Mouse (Mus musculus): ENCODE data around the gene Mon2. TPM values are rescaled to one million over a fixed set of nuclear protein-coding genes. Genes with fewer than 3 reads are reported as not detected.
"Not testable (repeated sequence)": the region's sequence is repeated elsewhere in the genome, so short reads cannot be mapped to it uniquely, and the experiment has no call there.

The Mon2 gene
- polyA plus RNA-seq, 1 experiment from 2014 or later, result 43.3 TPM

- WGBS, result 42% methylated on average over 10 of the region's 10 CpGs
- DNase-seq (ENCODE audit: low spot score) (no peak), ATAC-seq (ENCODE audit: low FRiP score) (no peak)
- peak overlapping the region; percentile 99 for H3K4me3 ChIP-seq (replicated peaks; ENCODE audit: low read length)
- no peaks in the 10 kb centered on the region for H3K9me3 ChIP-seq (ENCODE audit: control insufficient read depth, low read length)
- no peaks in the 10 kb centered on the region for H3K27me3 ChIP-seq (ENCODE audit: control insufficient read depth, insufficient read depth, low read length)
- H3K9ac ChIP-seq, result peak overlapping the region; percentile 99
- peaks cover 28% of the 10 kb centered on the region for H3K4me1 ChIP-seq (replicated peaks; ENCODE audit: control insufficient read depth, insufficient read depth, low read length)
- H3K36me3 ChIP-seq (replicated peaks; ENCODE audit: control insufficient read depth, insufficient read depth), result peaks cover 14% of the 10 kb centered on the region; the same call in 1 of the 2 replicates
- H3K27ac ChIP-seq, result peak overlapping the region; percentile 99; the same call in 1 of the 2 replicates
- peak overlapping the region; percentile 66 for H3K4me2 ChIP-seq (replicated peaks)
Measured at GRCm38 (mm10) chr10:122983579-122984530, 92.5 kb downstream of the Mon2 start.

GRCm38 (mm10) chr10:122982909-122983578 lies 93.3 kb downstream of the Mon2 start:
- DNase-seq (ENCODE audit: low spot score) (no peak), ATAC-seq (ENCODE audit: low FRiP score) (no peak)
- no peaks in the 10 kb centered on the region for H3K9me3 ChIP-seq (ENCODE audit: control insufficient read depth, low read length)
- peak overlapping the region; percentile 53; the same call in 1 of the 2 replicates for H3K27ac ChIP-seq
- peak overlapping the region; percentile 66 for H3K4me2 ChIP-seq (replicated peaks)
- H3K36me3 ChIP-seq (replicated peaks; ENCODE audit: control insufficient read depth, insufficient read depth), result peaks cover 14% of the 10 kb centered on the region; the same call in 1 of the 2 replicates
- no peaks in the 10 kb centered on the region for H3K27me3 ChIP-seq (ENCODE audit: control insufficient read depth, insufficient read depth, low read length)
- H3K9ac ChIP-seq, result peak overlapping the region; percentile 99
- H3K4me1 ChIP-seq (replicated peaks; ENCODE audit: control insufficient read depth, insufficient read depth, low read length), result peaks cover 28% of the 10 kb centered on the region
- 60% methylated on average over 11 of the region's 11 CpGs for WGBS
- peak overlapping the region; percentile 99 for H3K4me3 ChIP-seq (replicated peaks; ENCODE audit: low read length)

DNA sequence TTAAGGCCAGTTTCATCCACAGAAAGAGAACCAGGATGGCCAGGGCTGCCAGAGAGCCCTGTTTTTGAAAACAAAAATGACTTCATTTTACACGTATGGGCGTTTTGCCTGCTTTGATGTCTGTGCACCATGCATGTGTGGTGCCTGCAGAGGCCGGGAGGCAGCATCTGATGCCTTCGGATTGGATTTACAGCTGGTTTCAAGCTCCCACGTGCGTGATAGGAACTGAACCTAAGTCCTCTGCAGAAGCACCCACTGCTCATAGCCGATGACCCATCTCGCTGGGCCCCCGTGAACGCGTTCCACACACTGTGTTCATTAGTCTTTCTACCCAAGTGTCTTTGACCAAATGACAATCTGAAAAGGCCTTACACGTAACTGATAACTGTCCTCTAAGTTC lies 96.2 kb downstream of the Mon2 start:
- no peaks in the 10 kb centered on the region for H3K9me3 ChIP-seq (ENCODE audit: control insufficient read depth, low read length)
- H3K27me3 ChIP-seq (ENCODE audit: control insufficient read depth, insufficient read depth, low read length), result no peaks in the 10 kb centered on the region
- peaks cover 25% of the 10 kb centered on the region for H3K4me1 ChIP-seq (replicated peaks; ENCODE audit: control insufficient read depth, insufficient read depth, low read length)
- no peak overlapping the region for H3K4me3 ChIP-seq (replicated peaks; ENCODE audit: low read length)
- DNase-seq (ENCODE audit: low spot score) (no peak), ATAC-seq (ENCODE audit: low FRiP score) (no peak)
- 96% methylated on average over 12 of the region's 12 CpGs for WGBS
- H3K27ac ChIP-seq, result no peak overlapping the region
- no peak overlapping the region for H3K9ac ChIP-seq
- peaks cover 14% of the 10 kb centered on the region; the same call in 1 of the 2 replicates for H3K36me3 ChIP-seq (replicated peaks; ENCODE audit: control insufficient read depth, insufficient read depth)
- H3K4me2 ChIP-seq (replicated peaks), result no peak overlapping the region

DNA sequence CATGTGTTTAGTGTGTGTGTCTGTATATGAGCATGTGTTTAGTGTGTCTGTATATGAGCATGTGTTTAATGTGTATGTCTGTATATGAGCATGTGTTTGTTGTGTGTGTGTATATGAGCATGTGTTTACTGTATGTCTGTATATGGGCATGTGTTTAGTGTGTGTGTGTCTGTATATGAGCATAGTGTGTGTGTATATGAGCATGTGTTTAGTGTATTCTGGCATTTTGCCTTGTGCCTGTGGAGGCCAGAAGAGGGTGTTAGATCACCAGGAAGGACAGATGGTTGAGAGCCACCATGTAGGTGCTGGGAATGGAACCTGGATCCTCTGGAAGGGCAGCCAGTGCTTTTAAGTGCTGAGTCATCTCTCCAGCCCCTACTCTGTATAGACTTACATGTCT lies 96.9 kb downstream of the Mon2 start:
- Histone ChIP-seq H3K9ac (no peak overlapping the region), H3K4me3 (replicated peaks; ENCODE audit: low read length) (no peak overlapping the region), H3K27me3 (ENCODE audit: control insufficient read depth, insufficient read depth, low read length) (no peaks in the 10 kb centered on the region), H3K36me3 (replicated peaks; ENCODE audit: control insufficient read depth, insufficient read depth) (peaks cover 14% of the 10 kb centered on the region; the same call in 1 of the 2 replicates), H3K4me2 (replicated peaks) (no peak overlapping the region), H3K4me1 (replicated peaks; ENCODE audit: control insufficient read depth, insufficient read depth, low read length) (peaks cover 25% of the 10 kb centered on the region), H3K27ac (no peak overlapping the region), H3K9me3 (ENCODE audit: control insufficient read depth, low read length) (no peaks in the 10 kb centered on the region)
- DNase-seq (ENCODE audit: low spot score), result no peak
- no peak for ATAC-seq (ENCODE audit: low FRiP score)

DNA sequence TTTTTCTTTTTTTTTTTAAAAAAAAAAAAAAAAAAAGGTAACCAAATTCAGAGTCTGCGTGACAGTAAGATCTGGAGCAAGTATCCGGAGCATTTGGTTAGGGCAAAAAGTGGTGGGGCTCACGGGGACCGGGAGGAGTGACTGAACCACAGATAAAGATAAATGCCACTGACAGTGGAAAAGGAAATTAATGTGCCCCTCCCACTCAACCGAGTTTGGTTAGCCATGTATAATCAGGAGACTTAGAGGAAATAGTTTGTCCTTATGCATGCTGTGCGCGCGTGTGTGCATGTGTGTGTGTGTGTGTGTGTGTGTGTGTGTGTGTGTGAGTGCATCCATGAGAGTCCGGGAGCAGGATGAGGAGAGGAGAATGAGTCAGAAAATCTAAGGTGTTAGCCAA lies 100.3 kb downstream of the Mon2 start:
- H3K27ac ChIP-seq, result no peak overlapping the region
- no peak for DNase-seq (ENCODE audit: low spot score)
- ATAC-seq (ENCODE audit: low FRiP score), result no peak
- no peak overlapping the region for H3K9ac ChIP-seq
- H3K27me3 ChIP-seq (ENCODE audit: control insufficient read depth, insufficient read depth, low read length), result no peaks in the 10 kb centered on the region
- H3K9me3 ChIP-seq (ENCODE audit: control insufficient read depth, low read length), result no peaks in the 10 kb centered on the region
- peaks cover 8% of the 10 kb centered on the region; the same call in 1 of the 2 replicates for H3K4me1 ChIP-seq (replicated peaks; ENCODE audit: control insufficient read depth, insufficient read depth, low read length)
- H3K36me3 ChIP-seq (replicated peaks; ENCODE audit: control insufficient read depth, insufficient read depth), result peaks cover 10% of the 10 kb centered on the region; the same call in 1 of the 2 replicates
- 75% methylated on average over 9 of the region's 9 CpGs for WGBS
- H3K4me3 ChIP-seq (replicated peaks; ENCODE audit: low read length), result no peak overlapping the region
- no peak overlapping the region for H3K4me2 ChIP-seq (replicated peaks)

DNA sequence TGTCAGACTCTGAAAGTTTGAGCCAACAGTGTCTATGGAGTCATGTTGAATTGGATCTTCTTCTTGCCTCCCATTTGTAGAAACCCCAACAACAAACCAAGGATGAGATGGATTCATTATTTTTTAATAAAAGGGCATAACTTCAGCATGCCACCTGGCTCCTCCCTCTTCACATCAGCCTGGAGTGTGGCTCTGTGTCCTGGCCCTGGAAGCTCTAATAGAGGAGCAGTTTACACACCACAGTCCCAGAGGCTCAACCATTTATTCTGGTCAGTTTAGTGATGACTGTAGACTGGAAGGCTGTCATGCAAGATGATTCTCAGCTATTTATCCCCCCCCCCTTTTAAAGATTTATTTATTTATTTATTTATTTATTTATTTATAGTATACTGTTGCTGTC lies 103.1 kb downstream of the Mon2 start:
- ATAC-seq (ENCODE audit: low FRiP score) (no peak), DNase-seq (ENCODE audit: low spot score) (no peak)
- no peak overlapping the region for H3K4me2 ChIP-seq (replicated peaks)
- H3K4me3 ChIP-seq (replicated peaks; ENCODE audit: low read length), result no peak overlapping the region
- no peaks in the 10 kb centered on the region for H3K27me3 ChIP-seq (ENCODE audit: control insufficient read depth, insufficient read depth, low read length)
- H3K4me1 ChIP-seq (replicated peaks; ENCODE audit: control insufficient read depth, insufficient read depth, low read length), result peaks cover 8% of the 10 kb centered on the region; the same call in 1 of the 2 replicates
- H3K9ac ChIP-seq, result no peak overlapping the region
- no peaks in the 10 kb centered on the region for H3K36me3 ChIP-seq (replicated peaks; ENCODE audit: control insufficient read depth, insufficient read depth)
- no peaks in the 10 kb centered on the region for H3K9me3 ChIP-seq (ENCODE audit: control insufficient read depth, low read length)
- no peak overlapping the region for H3K27ac ChIP-seq

GRCm38 (mm10) chr10:122970188-122970587 lies 106.1 kb downstream of the Mon2 start:
- Histone ChIP-seq H3K4me1 (replicated peaks; ENCODE audit: control insufficient read depth, insufficient read depth, low read length) (no peaks in the 10 kb centered on the region), H3K36me3 (replicated peaks; ENCODE audit: control insufficient read depth, insufficient read depth) (no peaks in the 10 kb centered on the region), H3K9ac (no peak overlapping the region), H3K27me3 (ENCODE audit: control insufficient read depth, insufficient read depth, low read length) (no peaks in the 10 kb centered on the region), H3K4me3 (replicated peaks; ENCODE audit: low read length) (no peak overlapping the region), H3K4me2 (replicated peaks) (no peak overlapping the region), H3K27ac (no peak overlapping the region), H3K9me3 (ENCODE audit: control insufficient read depth, low read length) (no peaks in the 10 kb centered on the region)
- DNase-seq (ENCODE audit: low spot score) (no peak), ATAC-seq (ENCODE audit: low FRiP score) (no peak)
- whole genome bisulfite sequencing, result 90% methylated on average over 7 of the region's 7 CpGs

- H3K27ac ChIP-seq, result no peak overlapping the region
- peaks cover 18% of the 10 kb centered on the region for H3K4me1 ChIP-seq (replicated peaks; ENCODE audit: control insufficient read depth, insufficient read depth, low read length)
- 72% methylated on average over 7 of the region's 7 CpGs for WGBS
- H3K27me3 ChIP-seq (ENCODE audit: control insufficient read depth, insufficient read depth, low read length), result no peaks in the 10 kb centered on the region
- no peaks in the 10 kb centered on the region for H3K9me3 ChIP-seq (ENCODE audit: control insufficient read depth, low read length)
- no peaks in the 10 kb centered on the region for H3K36me3 ChIP-seq (replicated peaks; ENCODE audit: control insufficient read depth, insufficient read depth)
- H3K9ac ChIP-seq, result no peak overlapping the region
- H3K4me3 ChIP-seq (replicated peaks; ENCODE audit: low read length), result no peak overlapping the region
- no peak overlapping the region for H3K4me2 ChIP-seq (replicated peaks)
- ATAC-seq (ENCODE audit: low FRiP score) (no peak), DNase-seq (ENCODE audit: low spot score) (no peak)
Measured at GRCm38 (mm10) chr10:122966421-122966820, 109.9 kb downstream of the Mon2 start.

DNA sequence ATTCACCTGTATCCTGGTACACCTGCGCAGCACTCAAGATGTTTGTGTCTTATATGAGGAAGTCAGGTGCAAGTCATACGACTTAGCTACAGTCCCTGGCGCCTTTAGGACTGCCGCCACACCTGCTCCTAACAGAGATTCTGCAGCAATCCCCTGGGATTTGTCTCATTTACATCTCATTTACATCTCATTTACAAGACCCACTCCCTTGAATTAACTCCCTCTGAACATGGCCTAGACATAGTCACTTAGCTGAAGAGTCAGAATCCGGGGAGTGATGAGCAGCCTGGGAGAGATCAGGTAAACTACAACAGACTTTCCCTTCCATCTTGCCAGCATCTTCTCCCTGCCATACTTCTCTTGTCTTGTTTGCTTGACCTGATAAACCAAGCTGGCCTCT lies 110.7 kb downstream of the Mon2 start:
- H3K4me3 ChIP-seq (replicated peaks; ENCODE audit: low read length); H3K9ac ChIP-seq; H3K36me3 ChIP-seq (replicated peaks; ENCODE audit: control insufficient read depth, insufficient read depth); DNase-seq (ENCODE audit: low spot score); ATAC-seq (ENCODE audit: low FRiP score); H3K9me3 ChIP-seq (ENCODE audit: control insufficient read depth, low read length); H3K4me2 ChIP-seq (replicated peaks); H3K27ac ChIP-seq; H3K27me3 ChIP-seq (ENCODE audit: control insufficient read depth, insufficient read depth, low read length): not testable (repeated sequence)
- H3K4me1 ChIP-seq (replicated peaks; ENCODE audit: control insufficient read depth, insufficient read depth, low read length), result peaks cover 24% of the 10 kb centered on the region
- WGBS, result 45% methylated on average over 4 of the region's 5 CpGs

All from hindbrain, embryonic 14.5 days (tissue).